Mouse (Mus musculus): ENCODE results near the gene Slc38a8. TPM values are rescaled to one million over a fixed set of nuclear protein-coding genes. Genes with fewer than 3 reads are reported as not detected.

Slc38a8 gene
- total RNA-seq, 2 experiments from 2014 or later = 0.41 TPM; not detected in 1

- Histone ChIP-seq H3K27ac (no peak overlapping the region), H3K4me3 (no peak overlapping the region)
- DNase-seq (ENCODE audit: low spot score in 2 of 2) = no peak
- no peak for TF ChIP-seq CTCF (conservative IDR thresholded peaks at IDR 0.05)
Measured at GRCm38 (mm10) chr8:119513405-119513804, 11.9 kb upstream of the Slc38a8 start.

GRCm38 (mm10) chr8:119511722-119512121 is 10.2 kb upstream of the Slc38a8 start:
- no peak for TF ChIP-seq CTCF (conservative IDR thresholded peaks at IDR 0.05)
- DNase-seq (ENCODE audit: low spot score in 2 of 2) = no peak
- Histone ChIP-seq H3K27ac (0 out of 2 replicates have a peak overlapping the region, but pooled peaks have one; percentile 36), H3K4me3 (no peak overlapping the region)

DNA sequence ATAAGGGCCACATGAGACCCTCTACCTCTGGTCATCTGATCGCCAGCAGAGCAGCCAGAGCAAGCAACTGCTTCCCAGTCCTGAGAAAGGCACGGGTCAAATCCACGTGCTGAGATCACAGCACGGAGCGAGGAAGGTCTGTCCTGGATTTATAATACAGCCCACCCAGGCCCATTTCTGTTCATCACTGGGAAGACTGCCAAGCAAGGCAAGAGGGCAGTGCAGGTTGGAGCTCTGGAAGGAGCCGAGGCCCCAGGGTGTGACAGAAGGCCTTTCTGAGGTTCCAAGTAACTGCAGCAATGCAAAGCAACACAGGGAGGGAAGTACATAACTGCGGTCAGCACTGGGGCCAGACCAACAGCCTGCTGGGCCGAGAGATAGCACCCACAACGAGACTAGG is 9.0 kb upstream of the Slc38a8 start:
- Histone ChIP-seq H3K27ac (no peak overlapping the region), H3K4me3 (no peak overlapping the region)
- TF ChIP-seq CTCF (conservative IDR thresholded peaks at IDR 0.05) = no peak
- DNase-seq (ENCODE audit: low spot score in 2 of 2) = no peak

- DNase-seq (ENCODE audit: low spot score in 2 of 2) = no peak
- no peak overlapping the region for H3K4me3 ChIP-seq
- no peak for TF ChIP-seq CTCF (conservative IDR thresholded peaks at IDR 0.05)
- H3K27ac ChIP-seq = no peak overlapping the region
Measured at GRCm38 (mm10) chr8:119506106-119506505, 4.6 kb upstream of the Slc38a8 start.

GRCm38 (mm10) chr8:119505488-119505887 is 4.0 kb upstream of the Slc38a8 start:
- Histone ChIP-seq H3K4me3 (no peak overlapping the region), H3K27ac (peak overlapping the region; percentile 41; the same call in 1 of the 2 replicates)
- TF ChIP-seq CTCF (conservative IDR thresholded peaks at IDR 0.05) = no peak
- DNase-seq (ENCODE audit: low spot score in 2 of 2) = no peak

DNA sequence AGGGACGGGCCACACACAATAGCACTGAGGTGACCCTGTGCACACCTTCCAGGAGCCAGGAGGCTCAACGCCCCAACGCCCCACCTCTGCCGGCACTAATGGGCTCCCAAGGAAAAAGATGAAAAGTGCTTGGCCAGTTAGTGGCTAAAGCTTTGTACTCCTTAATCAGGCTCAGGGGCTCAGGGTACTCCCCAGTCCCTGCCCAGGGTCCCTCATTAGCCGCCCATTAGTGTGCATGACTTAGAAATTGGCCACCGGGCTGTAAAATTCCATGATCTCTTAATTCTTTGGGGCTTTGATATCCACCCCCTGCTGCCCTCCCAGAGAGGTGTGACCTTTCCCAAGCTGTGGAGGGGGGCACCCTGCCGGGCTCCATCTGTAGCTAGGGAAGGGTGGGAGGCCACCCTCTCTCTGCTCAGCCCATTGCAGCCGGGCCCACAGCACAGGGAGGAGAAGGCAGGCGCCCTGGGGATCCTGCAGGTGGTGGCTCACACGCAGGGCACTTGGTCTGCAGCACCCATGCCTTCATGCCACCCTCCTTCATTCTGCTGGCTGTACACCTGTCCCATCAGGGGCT is 1.8 kb upstream of the Slc38a8 start:
- no peak for TF ChIP-seq CTCF (conservative IDR thresholded peaks at IDR 0.05)
- DNase-seq (ENCODE audit: low spot score in 2 of 2) = no peak
- Histone ChIP-seq H3K27ac (no peak overlapping the region), H3K4me3 (no peak overlapping the region)

- DNase-seq (ENCODE audit: low spot score in 2 of 2) = no peak
- Histone ChIP-seq H3K4me3 (no peak overlapping the region), H3K27ac (no peak overlapping the region)
- no peak for TF ChIP-seq CTCF (conservative IDR thresholded peaks at IDR 0.05)
Measured at GRCm38 (mm10) chr8:119502111-119502510, 613 bp upstream of the Slc38a8 start.

DNA sequence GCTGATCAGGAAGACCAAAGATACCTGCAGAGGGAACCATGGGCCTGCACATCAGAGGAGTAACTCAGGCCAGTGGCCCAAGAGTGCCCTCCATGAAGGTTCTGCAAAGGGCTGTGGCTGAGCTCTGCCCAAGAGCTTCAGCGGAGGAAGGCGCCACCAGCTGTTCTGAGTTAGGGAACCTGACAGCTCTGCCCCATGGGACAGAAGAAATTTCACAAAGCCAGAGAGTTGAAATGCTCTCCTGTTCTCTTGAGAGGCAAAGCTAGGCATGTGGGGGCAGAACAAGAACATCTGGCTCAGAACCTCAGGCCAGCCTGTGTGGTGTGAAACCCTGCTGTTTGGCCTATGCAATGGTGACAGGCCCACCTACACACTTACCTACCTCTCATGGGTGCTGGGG is 1.7 kb downstream of the Slc38a8 start:
- no peak for TF ChIP-seq CTCF (conservative IDR thresholded peaks at IDR 0.05)
- DNase-seq (ENCODE audit: low spot score in 2 of 2) = no peak
- no peak overlapping the region for H3K4me3 ChIP-seq
- no peak overlapping the region for H3K27ac ChIP-seq

DNA sequence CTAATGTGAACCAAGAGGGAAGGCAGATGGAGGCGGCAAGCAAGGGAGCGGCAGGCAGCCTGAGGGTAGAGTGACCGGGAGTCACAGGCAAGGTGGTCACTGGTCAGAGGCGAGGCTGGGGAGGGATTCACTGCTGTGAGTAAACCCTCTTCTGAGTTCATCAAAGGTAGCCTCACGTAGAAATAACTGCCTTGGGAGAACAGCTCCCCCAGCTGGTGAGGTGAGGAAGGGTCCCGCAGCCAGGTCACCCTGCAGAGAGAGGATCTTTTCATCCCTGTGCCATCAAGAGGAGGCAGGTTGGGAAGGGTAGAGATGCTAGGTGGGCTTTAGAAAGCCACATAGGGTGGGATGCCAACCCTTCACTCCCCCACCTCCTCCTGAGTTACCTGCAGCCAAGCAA is 4.7 kb downstream of the Slc38a8 start:
- H3K4me3 ChIP-seq = no peak overlapping the region
- TF ChIP-seq CTCF (conservative IDR thresholded peaks at IDR 0.05) = peak; percentile 84
- DNase-seq (ENCODE audit: low spot score in 2 of 2) = peak in 1 of 2 experiments; percentile 56
- H3K27ac ChIP-seq = no peak overlapping the region; the same call in 1 of the 2 replicates

- TF ChIP-seq CTCF (conservative IDR thresholded peaks at IDR 0.05) = no peak
- DNase-seq (ENCODE audit: low spot score in 2 of 2) = no peak
- no peak overlapping the region for H3K4me3 ChIP-seq
Measured at GRCm38 (mm10) chr8:119487093-119487492, 14.4 kb downstream of the Slc38a8 start.

DNA sequence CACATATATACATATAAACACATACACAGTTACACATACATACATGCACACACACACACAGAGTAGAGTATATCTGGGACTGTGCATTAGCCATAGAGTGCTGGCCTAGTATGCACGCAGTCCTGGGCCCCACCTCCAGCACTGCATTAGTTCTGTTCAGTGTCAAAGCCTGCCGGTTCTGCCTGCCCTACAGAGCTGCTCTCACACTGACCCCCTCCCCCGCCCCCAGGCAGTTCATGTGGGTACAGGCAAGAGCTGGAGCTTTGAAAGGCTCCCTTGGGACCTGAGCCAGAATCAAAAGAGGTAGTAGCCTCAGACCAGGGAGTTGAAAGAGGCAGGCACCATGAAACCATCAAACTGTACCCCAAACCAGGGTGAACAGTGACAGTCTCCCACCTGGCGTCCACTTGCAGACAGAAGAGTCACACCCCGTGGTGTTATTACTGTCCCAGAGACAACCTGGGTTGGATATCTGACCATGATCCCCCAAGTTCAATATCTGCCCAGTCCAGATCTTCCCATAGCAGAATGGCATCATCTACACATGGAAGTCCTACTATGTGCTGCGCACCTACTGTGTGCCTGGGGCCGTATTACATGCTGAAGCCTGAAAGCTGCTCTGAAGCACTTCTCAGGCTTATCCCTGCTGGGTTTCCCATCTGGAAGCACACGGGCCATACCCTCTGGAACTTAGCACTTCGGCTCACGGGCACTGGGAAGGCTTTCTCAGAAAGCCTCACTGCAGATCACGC is 17.2 kb downstream of the Slc38a8 start:
- no peak overlapping the region for H3K4me3 ChIP-seq
- no peak for DNase-seq (ENCODE audit: low spot score in 2 of 2)
- no peak overlapping the region for H3K27ac ChIP-seq
- no peak for TF ChIP-seq CTCF (conservative IDR thresholded peaks at IDR 0.05)

More at GRCm38 (mm10) chr8:119487093-119487492, 14.4 kb downstream of the Slc38a8 start:
- H3K27ac ChIP-seq = no peak overlapping the region

GRCm38 (mm10) chr8:119478684-119479083 is 22.8 kb downstream of the Slc38a8 start:
- no peak for DNase-seq (ENCODE audit: low spot score in 2 of 2)
- Histone ChIP-seq H3K27ac (no peak overlapping the region), H3K4me3 (no peak overlapping the region)
- TF ChIP-seq CTCF (conservative IDR thresholded peaks at IDR 0.05) = no peak

DNA sequence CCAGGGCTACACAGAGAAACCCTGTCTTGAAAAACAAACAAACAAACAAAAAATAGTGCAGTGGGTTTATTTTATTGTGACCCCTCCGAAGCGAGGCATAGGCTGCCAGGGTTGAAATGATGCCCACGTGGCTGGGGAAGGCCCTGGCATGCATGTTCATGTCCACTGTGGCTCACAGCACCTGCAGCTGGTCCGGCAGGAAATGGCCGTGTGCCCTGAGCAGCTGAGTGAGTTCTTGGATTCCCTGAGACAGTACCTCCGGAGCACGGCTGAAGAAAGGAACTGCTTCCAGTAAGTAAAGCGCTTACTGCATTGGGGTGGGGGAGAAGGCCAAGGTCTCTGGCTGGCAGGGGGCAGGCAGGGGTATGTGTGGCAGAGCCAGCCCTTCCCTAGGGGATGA is 33.4 kb downstream of the Slc38a8 start:
- no peak overlapping the region for H3K27ac ChIP-seq
- no peak for DNase-seq (ENCODE audit: low spot score in 2 of 2)

GRCm38 (mm10) chr8:119466794-119467193 is 34.7 kb downstream of the Slc38a8 start:
- Histone ChIP-seq H3K4me3 (no peak overlapping the region), H3K27ac (peak overlapping the region; percentile 86)
- DNase-seq (ENCODE audit: low spot score in 2 of 2) = no peak
- TF ChIP-seq CTCF (conservative IDR thresholded peaks at IDR 0.05) = no peak

More for the DNA sequence above, 33.4 kb downstream of the Slc38a8 start:
- H3K4me3 ChIP-seq = no peak overlapping the region
- no peak for TF ChIP-seq CTCF (conservative IDR thresholded peaks at IDR 0.05)

Measured in layer of hippocampus, adult 2 months (tissue).